Mouse (Mus musculus) layer of hippocampus, adult 9-11 months (tissue): ENCODE results near the gene Zfp865.

Source experiments
- DNase-seq: peaks from one replicate; pipeline ENCODE4 v3.0.0; 2022

The Zfp865 gene

DNA sequence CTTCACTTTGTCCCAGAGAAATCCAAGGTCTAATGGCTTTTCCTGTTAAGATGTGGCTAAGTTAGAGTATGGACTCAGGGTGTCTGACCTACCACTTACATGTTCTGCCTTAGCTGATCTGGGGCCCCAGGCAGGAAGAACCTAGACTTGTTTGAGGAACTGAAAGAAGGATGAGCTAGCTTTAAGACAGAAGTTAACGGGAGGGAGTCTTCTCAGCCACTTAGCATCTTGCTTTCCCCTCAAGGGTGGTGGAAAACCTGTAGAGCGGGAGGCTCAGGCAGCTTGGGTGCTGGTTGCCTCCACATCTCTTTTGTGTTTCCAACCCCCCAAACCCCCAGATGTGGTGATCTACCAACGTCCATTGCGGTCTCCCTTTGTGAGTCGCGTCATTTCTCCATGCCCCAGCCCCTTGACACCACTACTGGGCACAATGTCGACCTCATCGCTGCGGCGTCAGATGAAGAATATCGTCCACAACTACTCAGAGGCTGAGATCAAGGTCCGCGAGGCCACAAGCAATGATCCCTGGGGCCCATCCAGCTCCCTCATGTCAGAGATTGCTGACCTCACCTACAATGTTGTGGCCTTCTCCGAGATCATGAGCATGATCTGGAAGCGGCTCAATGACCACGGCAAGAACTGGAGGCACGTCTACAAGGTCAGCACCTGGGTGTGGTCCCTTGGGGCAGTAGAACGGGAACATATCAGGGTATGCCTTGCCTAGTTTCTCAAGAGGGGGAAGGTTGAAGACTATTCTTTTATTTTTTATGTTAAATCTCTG is 63.3 kb downstream of the Zfp865 start:
- no peak for DNase-seq

DNA sequence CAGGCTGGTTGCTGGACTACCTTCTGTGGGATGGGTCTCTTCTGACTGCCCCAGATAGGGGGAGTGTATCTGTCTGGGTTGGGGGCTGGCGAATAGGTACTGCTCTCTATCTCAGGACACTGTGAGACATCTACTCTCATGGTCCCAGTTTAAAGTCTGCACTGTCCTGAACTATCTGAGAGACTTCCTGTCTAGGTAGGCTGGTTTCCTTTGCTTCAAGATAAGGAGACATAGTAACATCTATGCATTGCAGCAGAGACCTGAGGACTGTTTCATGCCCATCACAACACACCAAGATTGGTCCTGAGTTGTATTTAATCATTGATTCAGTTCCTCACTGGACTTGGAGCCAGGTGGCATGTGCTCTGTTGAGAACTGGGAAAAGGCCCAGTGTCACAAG is 65.3 kb downstream of the Zfp865 start:
- no peak for DNase-seq
